Comparison of ENCODE assay signal across 18 mouse cellular contexts in genomic region chr16:35392813-35393212, GRCm38 (mm10).
"Had no signal": no experiment of that assay in that cellular context is flagged by ENCODE, and none has a peak within 500 bp of the region (broad histone marks: within the 10 kb centered on the region; RNA-seq: fewer than 3 reads in every experiment).

No protein-coding gene starts in this region.

- H3K4me2 ChIP-seq: limb, embryonic 12.5 days; limb, embryonic 15.5 days; liver, embryonic 11.5 days; liver, embryonic 15.5 days; lung, embryonic 15.5 days; midbrain, embryonic 13.5 days had no signal

- H3K27ac ChIP-seq: limb, embryonic 12.5 days; limb, embryonic 15.5 days; liver, embryonic 15.5 days; lung, embryonic 15.5 days; midbrain, embryonic 10.5 days; midbrain, embryonic 13.5 days had no signal

- H3K4me1 ChIP-seq: limb, embryonic 12.5 days; limb, embryonic 15.5 days; liver, embryonic 15.5 days; lung, embryonic 15.5 days; megakaryocyte, embryonic 14.5 days; midbrain, embryonic 10.5 days; midbrain, embryonic 13.5 days had no signal

- H3K9ac ChIP-seq: limb, embryonic 12.5 days; limb, embryonic 15.5 days; liver, embryonic 15.5 days; lung, embryonic 15.5 days; midbrain, embryonic 13.5 days had no signal

- ATAC-seq: midbrain, embryonic 13.5 days; midbrain, embryonic 16.5 days had no signal

- DNase-seq: kidney, postnatal 14 days; kidney, postnatal 4 days; left cerebral cortex, postnatal 4 days; lung, adult 18-20 months; lung, postnatal 10 days; lung, postnatal 36 days; thymus, adult 2 months; thymus, postnatal 14 days; thymus, postnatal 4 days had no signal

- H3K9me3 ChIP-seq: limb, embryonic 12.5 days; limb, embryonic 15.5 days; liver, embryonic 15.5 days; lung, embryonic 15.5 days; midbrain, embryonic 10.5 days; midbrain, embryonic 13.5 days had no signal

- H3K4me3 ChIP-seq: limb, embryonic 12.5 days; limb, embryonic 15.5 days; liver, embryonic 15.5 days; lung, embryonic 15.5 days; megakaryocyte, embryonic 14.5 days; midbrain, embryonic 10.5 days; midbrain, embryonic 13.5 days had no signal

- H3K27me3 ChIP-seq: limb, embryonic 12.5 days; limb, embryonic 15.5 days; liver, embryonic 15.5 days; lung, embryonic 15.5 days; midbrain, embryonic 13.5 days had no signal
